Mouse (Mus musculus): ENCODE data around the gene Rhbdl1. TPM values are rescaled to one million over a fixed set of nuclear protein-coding genes. Genes with fewer than 3 reads are reported as not detected.
A peak's percentile ranks its signal among the peaks of the same experiment; 100 is the strongest.

Gene Rhbdl1
- polyA plus RNA-seq, 1 experiment, result 109 TPM

DNA sequence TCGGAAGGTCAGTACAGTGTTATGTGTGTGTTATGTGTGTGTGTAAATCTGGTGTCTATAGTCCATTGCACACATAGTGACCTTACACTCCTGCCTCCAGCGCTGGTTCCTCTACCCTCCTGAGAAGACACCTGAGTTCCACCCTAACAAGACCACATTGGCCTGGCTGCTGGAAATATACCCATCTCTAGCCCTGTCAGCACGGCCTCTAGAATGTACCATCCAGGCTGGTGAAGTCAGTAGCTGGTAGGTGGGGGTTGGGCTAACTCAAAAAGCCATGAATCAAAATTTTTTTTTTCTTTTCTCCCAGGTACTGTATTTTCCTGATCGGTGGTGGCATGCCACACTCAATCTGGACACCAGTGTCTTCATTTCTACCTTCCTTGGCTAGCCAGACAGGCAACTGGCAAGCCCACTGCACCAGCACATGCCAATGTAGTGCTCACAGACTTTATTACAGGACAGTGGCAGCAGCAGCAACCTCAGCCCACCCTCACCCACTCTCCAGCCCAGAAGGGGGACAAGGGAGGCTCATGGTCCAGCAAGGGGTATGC, 6.8 kb downstream of the Rhbdl1 start:
- Histone ChIP-seq H3K4me1 (ENCODE audit: control insufficient read depth, insufficient read depth, low read length) (peaks cover 2% of the 10 kb centered on the region; the same call in 1 of the 2 replicates), H3K4me3 (ENCODE audit: insufficient read depth, low read length) (peak overlapping the region; percentile 75; the same call in 1 of the 2 replicates), H3K27ac (ENCODE audit: insufficient read depth, low read length) (no peak overlapping the region)
- TF ChIP-seq POLR2A (IDR thresholded peaks at IDR 0.05; ENCODE audit: extremely low read depth, insufficient read depth, low read length) (peak; percentile 24; the same call in 1 of the 2 replicates), CTCF (IDR thresholded peaks at IDR 0.05; ENCODE audit: extremely low read depth, insufficient read depth, low read length) (no peak)

DNA sequence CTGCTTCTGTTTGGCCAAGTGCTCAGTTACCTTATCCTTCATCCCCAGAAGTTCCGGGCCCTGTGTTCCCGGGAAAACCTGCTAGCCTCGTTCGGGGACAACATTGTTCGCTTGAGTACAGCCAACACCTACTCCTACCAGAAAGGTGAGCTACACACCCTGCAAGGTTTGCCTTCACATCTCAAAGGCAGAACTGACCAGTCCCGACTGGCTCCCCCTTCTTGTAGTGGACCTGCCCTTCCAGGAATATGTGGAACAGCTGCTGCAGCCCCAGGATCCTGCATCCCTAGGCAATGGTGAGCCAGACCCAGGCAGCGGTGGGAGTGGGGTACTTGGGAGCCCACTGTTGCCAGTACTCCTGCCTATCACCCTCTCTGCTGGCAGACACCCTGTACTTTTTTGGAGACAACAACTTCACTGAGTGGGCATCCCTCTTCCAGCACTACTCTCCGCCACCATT, 7.5 kb downstream of the Rhbdl1 start:
- no peak for TF ChIP-seq POLR2A (IDR thresholded peaks at IDR 0.05; ENCODE audit: extremely low read depth, insufficient read depth, low read length)
- TF ChIP-seq CTCF (IDR thresholded peaks at IDR 0.05; ENCODE audit: extremely low read depth, insufficient read depth, low read length), result no peak
- peak overlapping the region; percentile 75 for H3K4me3 ChIP-seq (ENCODE audit: insufficient read depth, low read length)
- H3K27ac ChIP-seq (ENCODE audit: insufficient read depth, low read length), result no peak overlapping the region
- H3K4me1 ChIP-seq (ENCODE audit: control insufficient read depth, insufficient read depth, low read length), result peaks cover 2% of the 10 kb centered on the region; the same call in 1 of the 2 replicates

DNA sequence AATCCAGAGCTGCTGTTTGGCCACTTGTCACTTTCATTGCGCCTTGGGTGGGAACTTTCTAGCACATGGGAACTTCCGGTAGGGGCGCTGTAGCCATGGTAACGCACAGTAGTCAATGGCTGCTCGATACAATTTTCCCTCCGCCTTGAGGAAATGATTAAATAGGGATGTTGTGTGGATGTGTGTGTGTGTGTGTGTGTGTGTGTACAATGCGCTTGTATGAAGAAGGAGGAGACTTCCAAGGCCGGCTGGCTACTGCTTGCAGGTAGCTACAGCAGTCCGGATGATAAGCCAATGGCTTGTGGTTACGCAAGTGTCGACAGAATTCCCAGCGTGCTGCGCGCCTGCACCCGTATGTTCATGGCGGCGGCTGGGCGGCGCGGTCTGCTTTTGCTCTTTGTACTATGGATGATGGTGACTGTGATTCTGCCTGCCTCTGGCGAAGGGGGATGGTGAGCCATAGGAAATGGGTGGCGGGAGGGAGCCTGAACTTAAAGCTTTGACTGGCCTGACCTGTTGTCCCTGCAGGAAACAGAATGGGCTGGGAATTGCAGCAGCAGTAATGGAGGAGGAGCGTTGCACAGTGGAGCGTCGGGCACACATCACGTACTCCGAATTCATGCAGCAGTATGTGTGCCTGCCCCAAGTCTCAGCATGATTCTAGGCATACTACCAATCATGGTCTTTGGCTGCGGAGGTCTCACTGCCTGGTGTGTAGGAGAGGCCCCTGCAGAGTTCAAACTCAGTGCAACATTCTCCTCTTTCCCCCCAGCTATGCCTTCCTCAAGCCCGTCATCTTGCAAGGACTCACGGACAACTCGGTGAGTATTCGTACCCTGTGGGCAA, 8.2 kb downstream of the Rhbdl1 start, which contains the start of gene Jmjd8:
TSS of gene Jmjd8 (plus strand) at position 156 of the 846 bp plus-strand sequence.
- Histone ChIP-seq H3K4me1 (ENCODE audit: control insufficient read depth, insufficient read depth, low read length) (peaks cover 8% of the 10 kb centered on the region), H3K4me3 (ENCODE audit: insufficient read depth, low read length) (peak within 1 kb of the TSS; percentile 75), H3K27ac (ENCODE audit: insufficient read depth, low read length) (peak within 1 kb of the TSS; percentile 39; the same call in 1 of the 2 replicates)
- TF ChIP-seq CTCF (IDR thresholded peaks at IDR 0.05; ENCODE audit: extremely low read depth, insufficient read depth, low read length) (peak; percentile 46), POLR2A (IDR thresholded peaks at IDR 0.05; ENCODE audit: extremely low read depth, insufficient read depth, low read length) (peak; percentile 73)

GRCm38 (mm10) chr17:25828223-25828594, 8.9 kb downstream of the Rhbdl1 start:
- peak overlapping the region; percentile 75; the same call in 1 of the 2 replicates for H3K4me3 ChIP-seq (ENCODE audit: insufficient read depth, low read length)
- TF ChIP-seq POLR2A (IDR thresholded peaks at IDR 0.05; ENCODE audit: extremely low read depth, insufficient read depth, low read length) (no peak), CTCF (IDR thresholded peaks at IDR 0.05; ENCODE audit: extremely low read depth, insufficient read depth, low read length) (no peak)
- H3K27ac ChIP-seq (ENCODE audit: insufficient read depth, low read length), result no peak overlapping the region
- peaks cover 9% of the 10 kb centered on the region for H3K4me1 ChIP-seq (ENCODE audit: control insufficient read depth, insufficient read depth, low read length)

DNA sequence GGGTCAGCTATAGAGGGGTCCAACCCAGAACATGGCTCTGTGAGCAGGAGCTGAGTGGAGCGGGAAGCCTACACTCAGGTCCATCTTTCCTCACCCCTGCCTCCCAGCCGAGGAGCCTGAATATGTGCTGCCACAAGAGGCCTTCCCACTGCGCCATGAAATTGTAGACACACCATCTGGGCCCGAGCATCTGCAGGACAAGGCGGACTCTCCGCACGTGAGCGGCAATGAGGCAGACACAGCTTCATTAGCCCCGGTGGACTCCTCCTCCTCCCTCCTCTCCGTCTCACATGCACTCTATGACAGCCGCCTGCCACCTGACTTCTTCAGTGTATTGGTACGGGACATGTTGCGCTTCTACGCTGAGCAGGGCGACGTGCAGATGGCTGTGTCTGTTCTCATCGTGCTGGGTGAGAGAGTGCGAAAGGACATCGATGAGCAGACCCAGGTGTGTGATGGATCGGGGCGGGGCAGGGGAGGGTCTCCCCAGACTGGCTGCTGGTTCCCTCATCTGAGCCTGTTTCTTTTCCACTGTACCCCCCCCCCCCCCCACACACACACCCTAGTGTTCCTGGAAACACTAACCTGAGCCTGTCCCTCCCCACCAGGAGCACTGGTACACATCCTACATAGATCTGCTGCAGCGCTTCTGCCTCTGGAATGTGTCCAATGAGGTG, 9.4 kb downstream of the Rhbdl1 start:
- peaks cover 9% of the 10 kb centered on the region for H3K4me1 ChIP-seq (ENCODE audit: control insufficient read depth, insufficient read depth, low read length)
- TF ChIP-seq CTCF (IDR thresholded peaks at IDR 0.05; ENCODE audit: extremely low read depth, insufficient read depth, low read length) (no peak), POLR2A (IDR thresholded peaks at IDR 0.05; ENCODE audit: extremely low read depth, insufficient read depth, low read length) (no peak)
- H3K4me3 ChIP-seq (ENCODE audit: insufficient read depth, low read length), result no peak overlapping the region
- no peak overlapping the region for H3K27ac ChIP-seq (ENCODE audit: insufficient read depth, low read length)

DNA sequence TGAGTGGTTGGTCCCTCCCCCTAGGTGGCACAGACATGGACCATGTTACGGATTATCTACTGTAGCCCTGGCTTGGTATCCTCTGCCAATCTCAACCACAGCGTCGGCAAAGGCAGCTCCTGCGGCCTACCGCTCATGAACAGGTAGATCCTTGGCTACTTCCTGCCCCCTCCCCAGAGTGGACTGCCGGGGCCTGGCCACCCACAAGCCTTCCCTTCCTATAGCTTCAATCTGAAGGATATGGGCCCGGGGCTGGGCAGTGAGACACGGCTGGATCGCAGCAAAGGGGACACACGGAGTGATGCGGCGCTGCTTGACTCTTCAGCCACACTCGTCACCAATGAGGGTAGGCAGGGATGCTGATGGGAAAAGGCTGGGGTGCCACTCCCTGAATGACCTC, 10.1 kb downstream of the Rhbdl1 start:
- TF ChIP-seq POLR2A (IDR thresholded peaks at IDR 0.05; ENCODE audit: extremely low read depth, insufficient read depth, low read length) (no peak), CTCF (IDR thresholded peaks at IDR 0.05; ENCODE audit: extremely low read depth, insufficient read depth, low read length) (no peak)
- no peak overlapping the region for H3K27ac ChIP-seq (ENCODE audit: insufficient read depth, low read length)
- H3K4me3 ChIP-seq (ENCODE audit: insufficient read depth, low read length), result no peak overlapping the region
- peaks cover 9% of the 10 kb centered on the region for H3K4me1 ChIP-seq (ENCODE audit: control insufficient read depth, insufficient read depth, low read length)

- Histone ChIP-seq H3K4me3 (ENCODE audit: insufficient read depth, low read length) (no peak overlapping the region), H3K4me1 (ENCODE audit: control insufficient read depth, insufficient read depth, low read length) (peaks cover 7% of the 10 kb centered on the region), H3K27ac (ENCODE audit: insufficient read depth, low read length) (no peak overlapping the region)
- no peak for TF ChIP-seq CTCF (IDR thresholded peaks at IDR 0.05; ENCODE audit: extremely low read depth, insufficient read depth, low read length)
- no peak for TF ChIP-seq POLR2A (IDR thresholded peaks at IDR 0.05; ENCODE audit: extremely low read depth, insufficient read depth, low read length)
Measured at GRCm38 (mm10) chr17:25825984-25826570, 11.0 kb downstream of the Rhbdl1 start.

- no peak overlapping the region for H3K4me3 ChIP-seq (ENCODE audit: insufficient read depth, low read length)
- H3K27ac ChIP-seq (ENCODE audit: insufficient read depth, low read length), result no peak overlapping the region
- TF ChIP-seq CTCF (IDR thresholded peaks at IDR 0.05; ENCODE audit: extremely low read depth, insufficient read depth, low read length), result no peak
- no peak for TF ChIP-seq POLR2A (IDR thresholded peaks at IDR 0.05; ENCODE audit: extremely low read depth, insufficient read depth, low read length)
- peaks cover 7% of the 10 kb centered on the region for H3K4me1 ChIP-seq (ENCODE audit: control insufficient read depth, insufficient read depth, low read length)
Measured at GRCm38 (mm10) chr17:25825311-25825710, 11.8 kb downstream of the Rhbdl1 start.

All from cortical plate, adult 2 months (tissue).